Mouse (Mus musculus): ENCODE results near the gene Mrpl58. TPM values are rescaled to one million over a fixed set of nuclear protein-coding genes. Genes with fewer than 3 reads are reported as not detected.
"Not testable (repeated sequence)": the region's sequence is repeated elsewhere in the genome, so short reads cannot be mapped to it uniquely, and the experiment has no call there.

Mrpl58 gene
- polyA plus RNA-seq, 1 experiment: 146 TPM

DNA sequence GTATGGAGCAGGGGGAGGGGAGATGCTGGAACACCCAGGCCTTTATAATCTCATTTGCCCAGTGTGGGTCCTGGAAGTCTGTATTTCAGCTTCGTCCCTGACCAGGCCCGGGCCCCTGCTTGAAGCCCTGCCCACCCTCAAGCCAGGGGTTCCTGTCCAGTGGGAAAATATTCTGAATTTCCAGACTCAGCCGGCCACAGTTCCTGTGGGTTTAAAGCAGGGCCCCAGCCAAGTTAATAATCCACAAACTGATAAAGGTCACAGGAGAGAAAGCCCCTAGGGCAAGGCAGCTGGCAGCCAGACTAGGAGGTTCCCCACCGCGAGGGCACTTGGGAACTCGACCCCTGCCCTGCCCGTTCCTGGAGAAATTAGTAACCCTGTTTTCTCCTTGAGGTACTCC, 45.4 kb downstream of the Mrpl58 start:
- H3K27me3 ChIP-seq (replicated peaks; ENCODE audit: control insufficient read depth, insufficient read depth, low read length): no peaks in the 10 kb centered on the region
- TF ChIP-seq POLR2A (IDR thresholded peaks at IDR 0.05; ENCODE audit: low read depth, low read length) (no peak), CTCF (conservative IDR thresholded peaks at IDR 0.05; ENCODE audit: insufficient read depth, insufficient read length, low read depth, low read length) (no peak)
- 26% methylated on average over 7 of the region's 7 CpGs for WGBS
- H3K4me1 ChIP-seq (ENCODE audit: control insufficient read depth, insufficient read depth, low read length): peaks cover 49% of the 10 kb centered on the region
- H3K27ac ChIP-seq (ENCODE audit: insufficient read depth, low read depth, low read length): peak overlapping the region; percentile 97
- no peak overlapping the region for H3K4me3 ChIP-seq (ENCODE audit: insufficient read depth, low read depth, low read length)
- H3K36me3 ChIP-seq (ENCODE audit: control insufficient read depth, insufficient read depth, low read length): no peaks in the 10 kb centered on the region
- DNase-seq: peak; percentile 93

GRCm38 (mm10) chr11:115450176-115450575, 46.6 kb downstream of the Mrpl58 start:
- no peak for TF ChIP-seq CTCF (conservative IDR thresholded peaks at IDR 0.05; ENCODE audit: insufficient read depth, insufficient read length, low read depth, low read length)
- peak overlapping the region; percentile 95 for H3K27ac ChIP-seq (ENCODE audit: insufficient read depth, low read depth, low read length)

DNA sequence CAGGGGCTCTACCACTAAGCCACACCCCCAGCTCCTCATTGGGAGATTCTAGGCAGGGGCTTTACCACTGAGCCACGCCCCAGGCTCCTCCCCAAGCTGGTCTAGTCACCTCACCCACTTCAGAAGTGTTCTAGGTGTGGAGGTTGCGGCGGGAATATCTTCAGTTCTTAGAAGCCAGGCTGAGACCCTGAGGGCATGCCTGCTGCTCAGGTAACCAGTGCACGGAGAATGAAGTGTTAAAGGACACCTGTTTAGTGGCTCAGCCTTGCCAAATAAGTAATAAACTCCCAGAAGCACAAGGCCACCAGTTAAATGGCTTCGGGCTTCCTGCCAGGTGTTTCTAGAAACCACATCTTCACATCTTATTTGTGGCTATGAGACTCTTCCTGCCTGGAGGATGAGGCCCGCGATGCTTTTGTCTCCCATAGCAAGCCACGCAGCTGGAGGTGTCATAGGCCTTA, 48.3 kb downstream of the Mrpl58 start:
- H3K4me3 ChIP-seq (ENCODE audit: insufficient read depth, low read depth, low read length): no peak overlapping the region
- peaks cover 42% of the 10 kb centered on the region for H3K4me1 ChIP-seq (ENCODE audit: control insufficient read depth, insufficient read depth, low read length)
- H3K27me3 ChIP-seq (replicated peaks; ENCODE audit: control insufficient read depth, insufficient read depth, low read length): no peaks in the 10 kb centered on the region
- WGBS: 59% methylated on average over 8 of the region's 8 CpGs
- peak; percentile 50 for DNase-seq
- no peaks in the 10 kb centered on the region for H3K36me3 ChIP-seq (ENCODE audit: control insufficient read depth, insufficient read depth, low read length)
- no peak for TF ChIP-seq POLR2A (IDR thresholded peaks at IDR 0.05; ENCODE audit: low read depth, low read length)
- TF ChIP-seq CTCF (conservative IDR thresholded peaks at IDR 0.05; ENCODE audit: insufficient read depth, insufficient read length, low read depth, low read length): no peak
- H3K27ac ChIP-seq (ENCODE audit: insufficient read depth, low read depth, low read length): peak overlapping the region; percentile 69; the same call in 1 of the 2 replicates

More at GRCm38 (mm10) chr11:115450176-115450575, 46.6 kb downstream of the Mrpl58 start:
- peak; percentile 85 for DNase-seq
- no peaks in the 10 kb centered on the region for H3K36me3 ChIP-seq (ENCODE audit: control insufficient read depth, insufficient read depth, low read length)
- H3K4me3 ChIP-seq (ENCODE audit: insufficient read depth, low read depth, low read length): no peak overlapping the region
- 36% methylated on average over 7 of the region's 7 CpGs for WGBS
- H3K4me1 ChIP-seq (ENCODE audit: control insufficient read depth, insufficient read depth, low read length): peaks cover 49% of the 10 kb centered on the region
- H3K27me3 ChIP-seq (replicated peaks; ENCODE audit: control insufficient read depth, insufficient read depth, low read length): no peaks in the 10 kb centered on the region

GRCm38 (mm10) chr11:115452281-115452860, 48.8 kb downstream of the Mrpl58 start:
- no peak for TF ChIP-seq CTCF (conservative IDR thresholded peaks at IDR 0.05; ENCODE audit: insufficient read depth, insufficient read length, low read depth, low read length)
- TF ChIP-seq POLR2A (IDR thresholded peaks at IDR 0.05; ENCODE audit: low read depth, low read length): no peak
- DNase-seq: no peak
- WGBS: 74% methylated on average over 7 of the region's 7 CpGs
- Histone ChIP-seq H3K4me1 (ENCODE audit: control insufficient read depth, insufficient read depth, low read length) (peaks cover 40% of the 10 kb centered on the region), H3K27ac (ENCODE audit: insufficient read depth, low read depth, low read length) (peak overlapping the region; percentile 69; the same call in 1 of the 2 replicates), H3K36me3 (ENCODE audit: control insufficient read depth, insufficient read depth, low read length) (no peaks in the 10 kb centered on the region), H3K27me3 (replicated peaks; ENCODE audit: control insufficient read depth, insufficient read depth, low read length) (no peaks in the 10 kb centered on the region), H3K4me3 (ENCODE audit: insufficient read depth, low read depth, low read length) (no peak overlapping the region)

DNA sequence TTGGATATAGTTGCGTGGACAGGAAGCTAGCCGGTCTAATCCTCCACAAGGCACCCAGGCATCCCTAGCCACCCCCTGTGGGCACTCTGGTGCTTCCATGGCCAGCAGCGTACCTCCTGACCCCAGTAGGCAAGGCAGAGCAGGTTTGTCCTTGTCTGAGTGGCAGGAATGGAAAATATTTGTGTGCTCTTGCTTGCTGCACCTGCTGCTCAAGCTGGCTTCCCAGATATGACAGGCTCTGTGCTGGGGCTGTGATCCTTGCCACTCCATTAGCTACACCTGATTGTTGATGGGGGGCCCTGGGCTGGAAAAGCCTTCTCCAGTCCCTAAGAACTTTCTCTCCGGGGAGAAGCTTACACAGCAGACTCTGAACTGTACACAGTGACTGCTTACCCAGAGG, 49.8 kb downstream of the Mrpl58 start:
- no peak for TF ChIP-seq CTCF (conservative IDR thresholded peaks at IDR 0.05; ENCODE audit: insufficient read depth, insufficient read length, low read depth, low read length)
- WGBS: 55% methylated on average over 4 of the region's 4 CpGs
- H3K4me3 ChIP-seq (ENCODE audit: insufficient read depth, low read depth, low read length): no peak overlapping the region
- peak; percentile 56 for DNase-seq
- no peaks in the 10 kb centered on the region for H3K36me3 ChIP-seq (ENCODE audit: control insufficient read depth, insufficient read depth, low read length)
- H3K27ac ChIP-seq (ENCODE audit: insufficient read depth, low read depth, low read length): peak overlapping the region; percentile 61
- H3K4me1 ChIP-seq (ENCODE audit: control insufficient read depth, insufficient read depth, low read length): peaks cover 32% of the 10 kb centered on the region
- no peaks in the 10 kb centered on the region for H3K27me3 ChIP-seq (replicated peaks; ENCODE audit: control insufficient read depth, insufficient read depth, low read length)

DNA sequence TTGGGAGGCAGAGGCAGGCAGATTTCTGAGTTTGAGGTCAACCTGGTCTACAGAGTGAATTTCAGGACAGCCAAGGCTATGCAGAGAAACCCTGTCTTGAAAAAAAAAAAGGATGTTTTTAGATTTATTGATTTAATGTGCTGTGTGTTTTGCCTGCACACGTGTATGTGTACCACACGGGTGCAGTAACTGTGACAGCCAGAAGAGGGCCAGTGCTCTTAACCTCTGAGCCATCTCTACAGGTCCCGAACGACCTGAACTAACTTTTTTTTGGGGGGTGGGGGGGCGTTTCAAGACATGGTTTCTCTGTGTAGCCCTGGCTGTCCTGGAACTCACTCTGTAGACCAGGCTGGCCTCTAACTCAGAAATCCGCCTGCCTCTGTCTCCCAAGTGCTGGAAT, 51.3 kb downstream of the Mrpl58 start:
- 90% methylated on average over 6 of the region's 6 CpGs for WGBS

GRCm38 (mm10) chr11:115455619-115456018, 52.1 kb downstream of the Mrpl58 start:
- no peak overlapping the region for H3K4me3 ChIP-seq (ENCODE audit: insufficient read depth, low read depth, low read length)
- H3K27ac ChIP-seq (ENCODE audit: insufficient read depth, low read depth, low read length): no peak overlapping the region
- TF ChIP-seq CTCF (conservative IDR thresholded peaks at IDR 0.05; ENCODE audit: insufficient read depth, insufficient read length, low read depth, low read length): no peak
- TF ChIP-seq POLR2A (IDR thresholded peaks at IDR 0.05; ENCODE audit: low read depth, low read length): no peak
- DNase-seq: no peak
- H3K4me1 ChIP-seq (ENCODE audit: control insufficient read depth, insufficient read depth, low read length): peaks cover 11% of the 10 kb centered on the region
- no peaks in the 10 kb centered on the region for H3K27me3 ChIP-seq (replicated peaks; ENCODE audit: control insufficient read depth, insufficient read depth, low read length)
- no peaks in the 10 kb centered on the region for H3K36me3 ChIP-seq (ENCODE audit: control insufficient read depth, insufficient read depth, low read length)
- 91% methylated on average over 15 of the region's 15 CpGs for WGBS

More for the DNA sequence above, 51.3 kb downstream of the Mrpl58 start:
- not testable (repeated sequence) for H3K27ac ChIP-seq (ENCODE audit: insufficient read depth, low read depth, low read length); H3K27me3 ChIP-seq (replicated peaks; ENCODE audit: control insufficient read depth, insufficient read depth, low read length); H3K36me3 ChIP-seq (ENCODE audit: control insufficient read depth, insufficient read depth, low read length); DNase-seq; H3K4me3 ChIP-seq (ENCODE audit: insufficient read depth, low read depth, low read length)
- peaks cover 19% of the 10 kb centered on the region for H3K4me1 ChIP-seq (ENCODE audit: control insufficient read depth, insufficient read depth, low read length)
- TF ChIP-seq CTCF (conservative IDR thresholded peaks at IDR 0.05; ENCODE audit: insufficient read depth, insufficient read length, low read depth, low read length): 0 out of 2 replicates have a peak, but pooled peaks have one; percentile 6

Data from kidney, adult 2 months (tissue).